Mouse (Mus musculus) urinary bladder, postnatal 4 days (tissue): Measurements from ENCODE around the gene Fam214b.

ENCODE experiments used
- DNase-seq, 2 experiments: peaks; one replicate each; pipeline ENCODE4 v3.0.0; 2021 to 2022; ENCODE audit warnings: low spot score in 2 of 2

Fam214b gene

DNA sequence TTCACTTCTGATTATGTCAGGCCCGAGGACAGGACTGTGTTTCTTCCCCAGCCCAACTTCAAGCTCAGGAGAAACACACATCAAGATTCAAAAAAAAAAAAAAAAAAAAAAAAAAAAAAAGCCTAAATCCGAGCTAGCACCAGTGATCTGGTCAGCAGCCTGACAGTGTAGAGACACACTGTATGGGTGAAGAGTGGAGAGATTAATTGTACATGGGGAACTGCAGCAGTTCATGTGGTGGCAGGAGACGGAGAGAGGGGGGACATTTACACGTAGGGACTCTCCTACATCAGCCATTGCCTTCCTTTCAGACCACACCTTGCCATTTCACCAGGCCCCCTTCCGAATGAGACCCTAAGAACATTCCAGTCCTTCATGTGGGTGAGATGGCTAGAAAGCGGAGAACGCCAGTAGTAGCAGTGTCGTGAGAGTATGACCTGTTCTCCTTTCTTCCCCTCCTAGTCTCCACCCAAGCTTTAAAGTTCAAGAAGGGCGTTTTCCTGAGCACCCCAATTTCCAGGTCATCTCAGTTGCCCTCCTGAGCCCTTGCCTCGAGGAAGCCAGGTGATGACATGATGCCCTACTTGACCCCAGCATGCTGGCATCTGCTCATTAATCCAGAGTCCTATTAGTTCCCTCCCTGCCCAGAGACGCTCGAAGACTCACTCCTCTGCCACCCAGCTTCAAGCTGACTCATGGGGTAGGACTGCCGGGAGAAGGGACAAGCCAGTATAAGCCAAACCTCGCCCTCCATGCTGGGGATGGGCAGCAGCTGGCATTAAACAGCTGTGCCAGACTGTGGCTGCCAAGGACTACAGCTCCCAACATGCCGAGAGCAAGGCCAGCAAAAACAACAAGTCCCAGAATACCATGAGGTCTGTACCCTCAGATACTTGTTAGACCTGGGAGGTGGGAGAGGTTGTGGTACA is 7.2 kb downstream of the Fam214b start:
- DNase-seq, result no peak

DNA sequence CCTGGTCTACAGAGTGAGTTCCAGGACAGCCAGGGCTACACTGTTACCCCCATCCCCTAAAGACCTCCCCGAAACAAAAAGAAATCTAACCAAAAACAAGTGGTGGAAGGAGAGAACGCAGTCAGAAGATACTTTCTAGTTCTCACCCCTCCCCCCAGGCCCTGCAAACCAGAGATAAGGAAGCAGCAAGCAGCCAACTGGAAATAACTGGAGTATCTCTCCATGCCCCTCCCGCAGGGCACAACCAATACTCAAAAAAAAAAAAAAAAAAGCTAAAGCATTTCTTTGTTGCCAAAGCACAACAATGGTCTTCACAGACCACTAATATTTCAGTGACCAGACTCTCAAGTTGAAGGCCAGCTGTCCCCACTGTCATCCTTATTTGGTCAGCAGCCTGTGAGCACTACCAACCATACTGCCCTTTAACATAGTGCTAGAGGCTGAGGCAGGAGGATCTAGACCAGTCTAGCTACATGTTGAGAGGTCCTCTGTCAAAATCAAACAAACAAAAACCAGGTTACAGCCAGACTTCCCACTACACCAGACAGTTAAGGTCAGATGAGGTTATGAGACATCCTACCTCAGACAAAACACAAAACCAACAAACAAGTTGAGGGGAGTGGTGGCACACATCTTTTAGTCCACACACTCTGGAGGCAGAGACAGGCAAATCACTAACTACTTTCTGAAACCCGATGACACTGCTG is 8.0 kb downstream of the Fam214b start:
- no peak for DNase-seq

DNA sequence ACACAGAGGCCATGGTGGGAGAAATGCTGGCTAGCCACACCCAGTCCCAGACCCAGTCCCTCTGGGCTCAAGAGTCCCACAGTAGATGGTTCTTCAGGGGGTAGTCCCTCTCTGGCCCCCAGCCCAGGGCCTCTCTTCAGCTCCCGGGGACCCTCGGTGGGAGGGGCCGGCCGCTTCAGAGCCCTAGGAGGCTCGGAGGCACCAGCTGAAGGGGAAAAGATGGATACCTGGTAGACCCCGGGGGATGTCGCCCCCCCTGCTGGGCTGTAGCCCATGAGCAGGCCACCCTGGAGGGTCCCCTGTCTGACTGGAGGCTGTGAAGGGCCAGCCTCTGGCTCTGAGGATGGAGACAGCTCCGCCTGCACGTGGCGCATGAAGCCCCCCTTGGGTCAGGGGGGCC is 9.7 kb downstream of the Fam214b start:
- DNase-seq, result no peak

DNA sequence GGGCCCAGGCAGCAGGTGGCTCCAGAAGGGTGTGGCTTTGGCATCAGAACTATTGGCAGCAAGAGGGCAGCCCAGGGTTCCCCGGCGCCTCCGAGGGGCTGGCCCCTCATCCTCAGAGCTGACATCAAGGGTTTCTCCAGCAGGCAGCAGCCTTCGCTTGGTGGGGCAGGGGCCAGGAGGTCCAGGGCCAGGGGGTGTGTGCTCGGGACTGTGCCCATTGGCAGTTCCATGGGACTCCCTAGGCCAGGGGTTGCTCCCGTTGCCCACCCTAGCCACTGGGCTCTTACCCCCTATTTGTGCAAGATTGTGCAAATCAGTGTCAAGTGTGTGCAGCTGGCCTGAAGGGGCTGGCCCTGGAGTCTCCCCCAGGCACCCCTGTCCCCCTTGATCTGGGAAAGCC is 10.2 kb downstream of the Fam214b start:
- no peak for DNase-seq

DNA sequence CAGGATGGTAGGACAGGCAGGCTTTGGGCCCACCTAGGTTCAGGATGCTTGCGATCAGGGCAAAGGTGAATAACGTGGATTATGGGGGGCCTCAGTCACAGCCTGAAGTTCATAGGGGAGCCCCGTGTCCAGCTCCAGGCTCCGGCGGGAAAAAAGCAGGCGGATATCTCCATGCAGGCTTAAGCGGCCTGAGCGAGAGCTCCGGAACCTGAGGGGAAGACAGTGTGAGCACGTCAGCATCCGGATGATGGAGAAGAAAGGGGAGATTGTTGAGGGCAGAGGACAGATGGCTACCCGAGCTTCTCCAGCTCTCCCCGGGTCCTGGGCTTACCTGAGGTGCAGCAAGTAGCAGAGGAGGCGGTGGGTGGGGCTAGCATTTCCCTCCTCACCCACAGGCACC is 12.5 kb downstream of the Fam214b start:
- DNase-seq, result no peak

DNA sequence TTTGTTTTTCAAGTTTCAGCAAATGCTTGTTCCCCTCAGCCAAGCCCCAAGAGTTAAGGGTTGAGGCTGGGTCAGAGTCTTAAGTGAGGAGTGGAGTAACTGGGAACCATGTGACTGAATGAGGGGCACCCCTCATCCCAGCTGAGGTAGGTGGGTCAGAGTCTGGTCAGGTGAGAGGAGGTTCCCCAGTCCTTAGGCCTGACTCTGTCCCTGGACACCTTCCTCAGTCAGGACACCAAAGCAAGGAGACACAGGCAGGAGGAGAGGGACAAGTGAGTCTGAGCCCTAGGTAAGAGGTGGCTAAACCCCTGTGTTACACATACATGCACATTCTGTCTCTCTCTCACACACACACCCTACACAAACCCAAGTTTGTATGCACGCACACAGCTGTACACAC is 13.5 kb downstream of the Fam214b start:
- no peak for DNase-seq

DNA sequence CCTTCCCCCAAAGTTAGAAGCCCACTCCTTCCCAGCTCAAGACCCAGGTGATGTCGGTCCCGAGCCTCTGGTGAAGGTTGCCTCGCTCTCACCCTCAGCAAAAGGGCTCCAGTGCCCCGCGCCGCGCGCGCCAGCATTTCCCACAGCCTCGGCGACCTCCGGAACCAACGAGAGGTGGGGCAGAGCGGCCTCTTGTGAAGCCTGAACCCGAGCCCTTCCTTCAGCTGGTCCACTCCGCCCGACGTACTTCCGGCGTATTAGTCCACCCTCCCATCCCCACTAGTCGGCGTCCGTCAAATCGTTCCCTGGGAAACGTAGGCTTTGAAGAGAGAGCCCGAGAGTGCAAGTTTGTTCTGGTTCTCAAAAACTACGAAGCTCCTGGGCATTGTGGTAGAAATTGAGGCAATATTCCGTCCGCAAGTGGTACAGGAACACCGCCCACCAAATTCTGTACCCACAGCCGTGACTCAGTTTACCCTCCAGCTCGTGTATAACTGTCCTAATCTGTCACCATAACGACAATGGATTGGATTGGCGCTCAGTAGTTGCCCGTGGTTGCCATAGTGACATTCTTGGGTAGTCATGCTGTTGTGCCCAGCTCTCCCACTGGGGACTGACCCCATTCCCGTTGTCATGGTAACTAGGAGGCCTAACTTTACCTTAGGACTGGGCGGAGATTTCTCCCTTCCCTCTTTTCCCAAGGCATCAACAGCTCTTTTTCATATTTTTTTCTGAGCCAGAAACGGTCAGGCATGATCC is 14.6 kb downstream of the Fam214b start, which contains the start of gene Stoml2:
TSS of gene Stoml2 (minus strand) at position 474 of the 759 bp plus-strand sequence.
- DNase-seq, result peak; percentile 86 to 93

DNA sequence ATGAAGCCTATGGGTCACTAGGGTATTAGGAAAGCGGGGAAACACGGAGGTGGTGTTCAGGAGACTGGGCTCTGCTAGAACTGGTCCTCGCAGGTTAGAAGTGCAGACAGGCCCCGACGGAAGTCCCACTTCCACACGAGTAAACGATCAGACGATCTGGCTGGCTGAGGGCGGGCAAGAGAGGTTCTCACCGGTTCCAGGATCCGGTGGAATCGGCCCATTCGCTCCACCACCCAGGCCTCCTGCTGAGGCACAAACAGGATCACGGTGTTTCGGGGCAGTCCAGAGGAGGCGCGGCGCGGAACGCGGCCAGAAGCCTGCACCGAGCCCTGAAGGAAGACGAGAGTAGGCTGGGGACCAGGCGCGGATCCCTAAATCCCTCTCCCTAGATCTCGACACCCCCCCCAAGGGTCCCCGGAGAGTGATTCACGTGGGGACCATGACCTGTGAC is 15.2 kb downstream of the Fam214b start:
- DNase-seq, result peak in 1 of 2 experiments; percentile 48

DNA sequence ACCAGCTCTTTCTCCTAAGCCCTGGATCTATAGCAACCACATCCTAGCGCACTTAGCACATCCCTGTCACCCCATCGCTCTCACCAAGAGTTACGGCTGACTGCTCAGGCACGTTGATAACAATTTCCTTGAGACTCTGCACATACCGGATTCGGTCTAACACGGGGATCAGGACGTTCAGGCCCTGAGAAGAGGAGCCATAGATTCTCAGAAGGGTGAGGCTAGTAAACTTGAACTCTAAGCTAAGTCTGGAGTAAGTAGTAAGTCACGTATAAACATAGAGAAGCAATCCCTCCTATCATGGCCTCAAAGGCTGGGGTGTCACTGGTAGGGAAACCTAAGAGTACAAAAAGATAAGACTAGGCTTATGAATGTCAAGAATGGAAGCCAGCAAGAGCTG is 15.7 kb downstream of the Fam214b start:
- DNase-seq, result no peak

DNA sequence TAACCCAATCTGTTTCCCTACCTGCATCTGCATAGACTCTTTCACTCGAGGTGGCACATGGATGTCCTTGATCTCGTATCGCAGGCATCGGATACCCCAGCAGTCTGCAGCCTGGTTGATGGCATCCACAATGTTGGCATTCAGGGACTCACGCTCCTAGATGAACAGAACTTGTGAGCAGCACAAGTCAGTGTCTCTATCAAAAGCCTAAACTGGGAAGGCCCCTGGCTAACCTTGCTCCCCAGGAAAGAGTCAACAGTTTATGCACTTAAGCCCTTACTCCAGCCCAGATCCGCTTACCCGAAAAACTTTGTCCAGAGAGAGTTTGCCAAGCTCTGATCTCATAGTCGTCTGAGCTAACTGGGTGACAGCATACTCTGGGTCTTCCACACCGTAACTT is 16.3 kb downstream of the Fam214b start:
- no peak for DNase-seq

DNA sequence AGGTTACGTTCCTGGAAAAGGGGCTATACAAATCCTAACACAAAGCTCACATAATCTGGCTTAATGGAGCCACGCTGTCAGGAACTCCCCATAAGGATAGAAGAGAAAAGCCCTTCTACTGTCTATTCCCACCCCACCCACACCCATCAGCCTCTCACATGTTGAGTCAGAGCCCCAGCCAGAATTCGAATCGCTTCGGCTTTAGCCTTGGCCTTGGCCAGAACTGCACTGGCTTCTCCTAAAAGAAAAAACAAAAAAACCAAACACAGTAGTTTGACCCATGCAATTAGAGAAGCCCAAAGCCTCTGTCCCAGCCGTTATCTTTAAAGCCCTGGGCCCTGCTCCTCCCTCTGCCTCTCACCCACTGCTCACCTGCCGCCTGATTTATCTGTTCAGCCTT is 16.9 kb downstream of the Fam214b start:
- DNase-seq, result no peak

DNA sequence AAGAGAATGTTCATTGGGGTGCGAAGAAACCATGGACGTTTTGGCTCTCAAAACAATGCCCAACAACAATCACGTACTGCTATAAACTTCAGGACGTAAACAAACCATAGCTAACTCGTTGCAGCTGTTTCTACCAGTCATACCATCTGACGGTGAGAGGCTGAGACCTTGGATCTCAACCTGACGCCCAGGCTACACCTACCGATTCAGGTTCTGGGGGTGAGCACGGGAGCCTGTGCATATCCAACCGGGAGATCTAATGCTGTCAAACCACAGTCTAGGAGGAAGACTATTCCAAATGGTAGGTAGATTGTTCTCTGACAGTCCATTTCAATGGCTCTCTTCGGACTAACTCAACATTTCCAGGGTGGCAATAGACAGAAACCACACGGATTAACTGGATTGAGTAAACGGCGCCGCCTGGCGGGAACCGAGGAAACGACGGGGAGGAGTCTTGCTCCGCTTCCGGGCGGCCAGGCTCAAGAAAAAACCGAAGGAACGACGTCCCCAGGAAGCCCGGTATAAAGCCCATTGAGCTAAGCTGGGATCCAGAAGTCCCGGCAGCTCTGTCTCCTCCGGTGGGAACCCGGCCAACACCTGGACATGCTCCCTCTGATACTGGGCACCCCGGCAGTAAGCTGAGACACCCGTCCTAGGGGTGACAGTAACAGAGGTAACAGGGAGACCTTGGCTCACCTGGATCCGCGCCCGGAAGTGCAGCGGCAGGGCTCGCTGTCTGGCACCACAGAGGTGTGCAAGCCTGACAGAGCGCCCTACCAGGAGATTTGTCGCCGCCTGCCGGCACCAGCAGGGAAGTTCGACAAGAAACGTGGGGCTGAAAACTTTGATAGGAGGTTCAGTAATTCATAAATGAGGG is 20.7 kb downstream of the Fam214b start, which contains the start of gene Pigo:
TSS of gene Pigo (minus strand) at position 736 of the 877 bp plus-strand sequence.
- peak; percentile 89 to 96 for DNase-seq

DNA sequence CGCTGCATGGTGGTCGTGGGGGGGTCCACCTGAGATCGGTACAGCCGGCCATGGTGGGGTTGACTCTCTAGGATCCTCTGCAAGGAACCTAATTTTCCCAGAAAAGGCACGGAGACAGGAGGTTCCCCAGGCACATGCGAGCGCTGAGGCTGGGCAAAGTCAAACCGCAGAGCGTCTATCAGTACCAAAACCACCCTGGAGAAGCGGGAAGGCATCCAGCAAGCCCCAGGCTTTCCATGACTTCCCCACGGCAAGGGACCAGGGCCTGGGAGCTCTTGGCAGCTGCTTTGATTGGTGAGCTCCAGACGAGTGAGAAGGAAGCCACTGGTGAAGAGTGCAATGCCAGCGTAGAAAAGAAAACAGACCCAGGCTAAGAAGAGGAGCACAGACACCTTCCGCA is 21.3 kb downstream of the Fam214b start:
- no peak for DNase-seq

DNA sequence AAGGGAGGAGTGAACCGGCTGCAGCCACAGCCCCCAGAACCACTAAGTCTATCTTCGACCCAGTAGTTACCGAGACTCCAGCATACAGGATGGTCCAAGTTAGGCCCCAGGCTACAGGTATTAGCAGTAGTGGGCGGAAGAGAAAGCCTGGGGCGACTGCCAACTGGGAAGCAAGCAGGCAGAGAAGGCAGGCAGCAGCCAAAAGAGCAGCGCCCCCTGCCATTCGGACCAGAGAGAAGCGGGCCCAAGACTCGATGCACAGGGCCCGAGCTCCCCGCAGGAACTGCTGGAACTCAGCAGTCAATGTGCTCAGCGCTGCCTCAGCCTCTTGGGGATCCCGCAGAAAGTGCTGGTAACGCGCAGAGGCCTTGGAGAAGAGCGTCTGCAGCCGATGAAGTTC is 24.7 kb downstream of the Fam214b start:
- no peak for DNase-seq

DNA sequence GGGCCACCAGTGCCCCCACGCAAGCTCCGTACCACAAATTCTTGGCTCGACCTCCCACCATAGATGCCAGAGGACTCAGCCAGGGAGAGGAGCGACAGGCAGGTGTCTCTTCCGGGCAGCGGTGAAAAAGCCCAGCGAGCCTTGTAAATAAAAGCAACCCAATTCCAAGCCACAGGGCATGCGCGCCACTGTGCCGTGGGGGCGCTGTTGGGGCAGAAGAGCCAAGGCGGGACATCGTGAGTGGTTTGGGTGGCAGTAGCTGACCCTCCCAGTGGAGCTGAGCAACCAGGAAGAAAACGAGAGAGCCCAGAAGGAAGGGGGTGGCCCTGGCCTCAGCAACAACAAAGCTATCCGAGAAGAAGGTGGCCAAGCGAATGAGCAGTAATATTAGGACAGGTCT is 25.1 kb downstream of the Fam214b start:
- DNase-seq, result no peak

DNA sequence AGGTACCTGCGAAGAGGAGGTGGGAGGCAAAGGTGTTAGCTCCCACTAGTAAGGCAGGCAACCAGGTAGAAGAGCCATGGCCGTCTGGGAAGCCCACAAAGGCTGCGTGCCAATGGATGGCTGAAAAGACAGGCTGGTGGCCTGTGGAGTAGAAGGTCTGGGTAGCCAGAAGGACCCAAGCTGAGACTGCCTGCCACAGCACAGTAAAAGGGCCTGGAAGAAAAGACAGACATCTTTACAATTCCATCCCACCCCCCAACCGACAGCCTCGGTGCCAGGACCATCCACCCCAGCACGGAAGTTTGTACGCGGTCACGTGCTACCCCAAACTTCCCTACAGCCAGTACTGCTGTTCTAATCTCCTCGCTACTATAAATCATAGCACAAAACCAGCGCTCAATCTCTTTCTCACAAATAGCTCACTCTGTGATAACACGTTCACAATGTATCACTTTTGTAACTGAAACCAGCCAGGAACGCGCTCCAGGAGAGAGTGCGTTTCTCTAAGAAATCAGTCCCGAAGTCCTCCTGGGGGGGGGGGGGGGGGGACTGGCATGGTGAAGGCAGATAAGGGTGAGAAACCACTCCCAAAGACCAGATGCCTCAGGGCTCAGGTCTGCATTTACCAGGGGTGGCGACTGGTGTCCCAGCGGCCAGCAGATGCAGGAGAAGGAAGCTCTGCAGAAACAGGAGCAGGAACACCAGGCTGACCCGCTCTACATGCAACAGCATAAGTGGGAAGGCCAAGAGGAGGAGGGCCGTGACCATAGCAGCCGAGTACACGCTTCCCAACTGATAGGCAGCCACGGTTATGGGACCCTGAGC is 26.2 kb downstream of the Fam214b start:
- DNase-seq, result no peak

DNA sequence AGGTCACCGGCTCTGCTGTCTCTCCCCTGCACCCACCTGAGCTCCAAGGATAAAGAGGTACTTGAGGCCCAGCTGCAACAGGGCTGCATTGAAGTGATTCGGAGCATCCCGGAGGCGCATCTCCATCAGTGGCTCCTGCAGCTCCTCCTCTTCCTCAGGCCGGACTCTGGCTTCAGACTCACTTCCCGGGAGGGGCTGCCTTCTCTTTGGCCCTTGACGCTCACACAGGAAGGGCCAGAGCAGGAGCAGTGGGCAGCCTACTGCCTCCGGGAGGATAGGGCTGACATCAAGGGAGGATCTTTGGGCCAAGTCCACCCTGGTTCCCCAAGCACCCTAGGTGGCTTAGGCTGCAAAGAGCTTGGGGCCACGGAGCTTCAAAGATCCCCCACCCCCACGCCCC is 26.8 kb downstream of the Fam214b start:
- no peak for DNase-seq

DNA sequence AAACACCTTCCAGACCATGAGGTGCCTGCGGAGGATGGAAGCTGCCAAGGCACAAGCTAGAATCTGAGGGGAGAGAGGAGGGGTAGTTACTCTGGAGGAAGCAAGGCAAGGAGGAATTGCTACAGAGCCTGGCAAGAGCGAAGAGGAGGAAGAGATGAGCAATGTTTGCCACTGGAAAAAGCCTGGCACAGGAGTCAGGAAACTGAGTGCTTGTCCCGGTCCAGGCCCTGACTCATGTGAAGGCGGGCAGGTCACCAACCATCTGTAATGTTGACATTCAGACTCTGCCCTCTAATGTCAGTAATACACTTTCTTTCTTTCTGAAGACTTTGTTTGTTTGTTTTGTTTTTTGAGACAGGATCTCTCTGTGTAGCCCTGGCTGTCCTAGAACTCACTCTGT is 27.9 kb downstream of the Fam214b start:
- no peak for DNase-seq

DNA sequence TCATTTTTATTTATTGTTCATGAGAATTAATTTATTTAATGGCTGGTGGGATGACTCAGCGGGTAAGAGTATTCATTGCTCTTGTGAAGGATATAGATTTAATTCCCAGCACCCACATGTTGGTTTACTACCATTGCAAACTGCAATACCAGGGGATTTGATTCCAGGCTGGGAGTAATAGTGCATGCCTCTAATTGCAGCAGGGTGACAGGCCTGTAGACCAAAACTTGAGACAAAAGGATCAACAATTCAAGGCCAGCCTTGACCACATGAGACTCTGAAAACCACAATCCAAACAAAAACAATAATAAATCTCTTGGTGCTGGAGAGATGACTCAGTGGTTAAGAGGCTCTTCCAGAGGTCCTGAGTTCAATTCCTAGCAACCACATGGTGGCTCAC is 33.9 kb downstream of the Fam214b start:
- DNase-seq, result no peak
